Mouse (Mus musculus): ENCODE measurements around the gene Hdac9.
A peak's percentile ranks its signal among the peaks of the same experiment; 100 is the strongest.

Gene Hdac9

DNA sequence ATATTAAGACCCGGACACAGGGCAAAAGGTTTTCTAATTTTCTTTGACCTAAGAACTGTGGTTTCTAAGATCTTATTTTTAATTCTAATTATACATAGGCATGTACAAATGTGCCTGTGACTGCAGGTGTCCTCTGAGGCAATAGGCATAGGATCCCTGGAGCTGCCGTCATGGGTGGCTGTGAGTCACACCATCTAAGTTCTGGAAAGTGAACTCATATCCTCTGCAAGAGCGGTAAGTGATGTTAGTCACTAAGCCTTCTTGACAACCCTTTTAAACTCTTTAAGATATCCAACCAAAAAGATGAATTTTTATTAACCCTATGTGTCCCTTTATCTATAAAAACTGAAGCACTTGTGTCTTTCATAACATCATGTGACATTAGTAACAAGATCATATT is 304.4 kb downstream of the Hdac9 start:
- no peak for DNase-seq (ENCODE audit: low read depth, low spot score)

DNA sequence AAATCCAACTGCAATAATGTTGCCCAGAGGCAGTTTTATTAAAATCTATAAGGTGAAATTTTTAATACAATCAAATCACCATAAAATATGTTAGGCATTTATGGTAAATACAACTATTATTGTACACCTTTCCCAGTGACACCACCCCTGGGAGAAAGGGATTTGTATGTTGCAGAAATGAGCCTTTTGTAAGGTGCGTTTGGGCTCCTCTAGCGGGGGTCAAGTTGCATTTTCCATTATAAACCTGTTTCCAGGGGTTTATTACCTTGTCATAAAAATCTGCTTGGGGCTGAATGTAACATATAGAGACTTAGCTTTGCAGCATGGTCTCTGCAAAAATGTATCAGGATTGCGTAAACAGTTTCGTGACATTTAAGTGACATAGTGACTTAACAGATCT is 312.4 kb downstream of the Hdac9 start:
- DNase-seq (ENCODE audit: low read depth, low spot score), result no peak

DNA sequence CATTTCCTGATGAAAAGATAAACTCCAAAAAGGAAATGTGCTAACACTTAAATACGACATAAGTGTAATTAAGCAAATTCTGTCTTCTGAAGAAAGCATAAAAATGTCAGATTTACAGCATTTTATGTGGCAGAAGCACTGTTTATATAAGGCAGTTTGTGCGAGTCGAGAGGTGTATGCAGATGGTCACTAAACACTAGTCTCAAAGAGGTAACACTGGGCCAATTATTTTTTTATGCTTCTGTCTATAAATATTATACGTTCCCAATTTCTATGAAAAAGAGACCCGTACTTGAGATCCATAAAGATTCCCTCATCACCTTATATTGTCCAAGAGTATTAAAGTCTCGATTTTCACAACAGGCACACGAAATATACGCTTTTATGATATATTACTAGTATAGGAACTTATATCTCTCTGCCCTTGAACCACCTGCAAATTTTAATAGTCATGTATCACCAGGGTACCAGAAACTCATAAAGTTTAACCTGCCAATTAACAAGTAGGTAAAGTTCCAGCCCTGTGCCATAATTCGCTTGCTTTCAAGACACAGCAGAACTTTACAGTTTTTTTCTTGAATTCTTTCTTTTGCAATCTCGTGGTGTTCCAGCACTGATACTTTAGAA is 322.6 kb downstream of the Hdac9 start:
- DNase-seq (ENCODE audit: low read depth, low spot score), result no peak

DNA sequence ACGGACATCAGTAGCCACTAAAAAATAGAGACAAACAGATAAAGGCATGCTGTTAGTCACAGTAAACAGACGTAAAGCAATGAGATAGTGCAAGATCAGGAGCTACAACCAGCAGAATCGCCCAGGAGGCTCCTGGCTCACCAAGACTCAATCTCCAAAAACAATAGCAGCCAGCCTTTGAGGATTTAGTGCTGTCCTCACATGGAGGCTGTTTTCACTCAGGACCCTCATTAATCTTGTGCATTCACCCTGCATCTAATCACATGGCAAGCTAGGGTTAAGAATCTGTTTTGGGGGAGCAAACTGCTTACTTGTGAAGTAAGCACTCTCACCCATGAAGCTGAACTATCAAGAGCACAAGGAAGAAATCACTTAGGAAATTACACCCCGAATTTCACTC is 329.7 kb downstream of the Hdac9 start:
- DNase-seq (ENCODE audit: low read depth, low spot score), result no peak

DNA sequence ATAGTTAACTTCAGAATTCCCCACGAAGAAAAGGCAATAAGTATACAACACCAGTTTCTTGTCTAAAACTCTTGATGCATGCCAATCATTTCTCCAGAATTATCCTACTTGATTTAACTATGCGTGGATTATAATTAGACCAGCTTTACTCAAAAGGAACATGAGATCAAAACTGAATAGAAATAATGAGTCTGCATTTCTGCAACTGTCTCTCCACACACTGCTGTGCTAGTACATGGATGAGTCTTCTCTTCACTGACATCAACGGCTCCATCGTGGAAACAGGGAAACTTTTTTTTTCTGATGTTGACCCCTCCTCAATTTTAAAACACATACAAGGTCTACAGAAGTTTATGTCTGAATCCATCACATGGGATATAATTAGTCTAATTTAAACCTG is 334.4 kb downstream of the Hdac9 start:
- DNase-seq (ENCODE audit: low read depth, low spot score), result no peak

DNA sequence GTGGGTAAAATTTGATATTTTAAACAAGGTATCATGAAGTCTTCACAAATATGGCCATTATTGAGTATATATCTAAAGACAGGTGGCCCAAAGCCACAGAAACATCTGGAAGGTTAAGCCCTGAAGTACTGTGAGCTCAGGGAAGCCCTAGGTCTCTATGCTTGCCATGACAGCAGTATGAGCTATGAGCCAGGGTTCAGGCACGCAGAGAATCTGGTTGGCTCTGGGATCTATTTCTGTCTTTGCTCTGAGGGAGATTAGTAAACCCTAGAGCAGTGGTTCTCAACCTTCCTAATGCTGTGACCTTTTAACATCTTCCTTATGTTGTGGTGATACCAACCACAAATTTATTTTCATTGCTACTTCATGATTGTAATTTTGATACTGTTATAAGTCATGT is 337.7 kb downstream of the Hdac9 start:
- DNase-seq (ENCODE audit: low read depth, low spot score), result no peak

DNA sequence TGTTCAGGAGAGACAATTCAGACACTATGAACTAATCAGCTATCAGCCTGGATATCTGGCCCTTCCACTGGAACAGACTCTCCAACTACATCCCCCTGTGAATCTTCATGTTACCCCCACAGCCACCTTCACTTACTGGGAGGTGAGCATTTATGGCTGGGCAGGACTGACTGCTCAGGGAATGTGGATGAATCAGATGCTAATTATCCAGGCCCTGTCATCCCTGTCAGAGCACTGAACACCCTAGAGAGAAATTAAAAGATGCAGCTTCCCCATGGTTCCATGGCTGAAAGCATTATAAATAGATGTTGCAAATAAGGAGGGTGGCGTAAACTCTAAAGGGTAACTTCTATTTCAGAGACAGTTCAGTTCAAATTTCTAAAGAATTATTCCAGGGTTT is 345.8 kb downstream of the Hdac9 start:
- DNase-seq (ENCODE audit: low read depth, low spot score), result no peak

DNA sequence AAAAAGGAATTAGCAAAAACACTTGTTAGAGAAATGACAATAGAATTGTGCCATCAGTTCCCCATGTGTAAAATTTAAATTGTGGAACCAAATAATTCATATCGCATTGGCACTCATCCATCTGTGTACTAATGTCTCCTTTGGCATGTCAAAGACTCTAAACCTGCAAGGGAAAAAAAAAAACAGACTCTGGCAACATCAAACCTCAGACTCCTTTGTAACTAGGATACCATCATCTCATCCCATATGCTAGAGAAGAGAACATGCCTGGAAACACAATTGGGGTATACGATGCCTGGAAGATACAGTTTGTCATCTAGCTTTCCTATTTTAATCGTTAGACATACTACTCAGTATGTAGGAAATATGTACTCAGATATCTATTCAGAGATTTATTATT is 347.4 kb downstream of the Hdac9 start:
- DNase-seq (ENCODE audit: low read depth, low spot score), result no peak

DNA sequence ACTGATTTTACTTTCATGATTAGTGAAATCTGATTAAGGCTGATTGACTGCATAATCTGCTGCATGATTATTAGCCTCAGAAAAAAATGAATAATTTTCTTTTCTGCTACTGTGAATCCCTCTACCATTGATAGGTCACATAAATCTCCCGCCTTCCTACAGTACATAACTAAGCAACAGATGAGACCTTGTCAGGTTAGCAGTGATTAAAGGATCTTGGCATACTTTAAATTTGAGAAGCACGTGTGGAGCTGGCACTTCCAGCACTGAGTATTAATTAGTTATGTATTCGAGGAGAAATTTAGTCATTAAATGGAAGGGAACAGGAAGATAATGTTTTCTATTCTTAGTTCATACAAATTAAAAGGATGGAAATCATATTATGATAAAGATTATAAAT is 347.8 kb downstream of the Hdac9 start:
- no peak for DNase-seq (ENCODE audit: low read depth, low spot score)

DNA sequence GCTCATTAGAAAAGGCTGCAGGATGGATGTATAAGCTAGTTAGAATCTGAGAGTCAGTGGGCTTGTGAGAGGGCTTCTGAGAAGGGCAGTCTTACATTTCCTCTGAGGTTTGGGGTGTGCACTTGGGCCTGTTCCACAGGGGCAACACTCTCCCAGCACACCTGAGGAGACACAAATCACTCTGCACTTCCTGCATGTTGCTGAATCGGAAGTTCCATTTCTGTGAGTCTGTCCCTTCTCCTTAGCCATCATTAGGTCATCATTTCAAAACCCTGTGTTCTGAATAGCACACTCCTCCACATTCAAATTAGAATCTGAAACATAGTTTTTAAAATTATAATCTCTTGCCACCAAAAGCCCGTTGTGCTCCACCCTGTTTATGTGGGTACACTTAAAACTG is 354.6 kb downstream of the Hdac9 start:
- no peak for DNase-seq (ENCODE audit: low read depth, low spot score)

DNA sequence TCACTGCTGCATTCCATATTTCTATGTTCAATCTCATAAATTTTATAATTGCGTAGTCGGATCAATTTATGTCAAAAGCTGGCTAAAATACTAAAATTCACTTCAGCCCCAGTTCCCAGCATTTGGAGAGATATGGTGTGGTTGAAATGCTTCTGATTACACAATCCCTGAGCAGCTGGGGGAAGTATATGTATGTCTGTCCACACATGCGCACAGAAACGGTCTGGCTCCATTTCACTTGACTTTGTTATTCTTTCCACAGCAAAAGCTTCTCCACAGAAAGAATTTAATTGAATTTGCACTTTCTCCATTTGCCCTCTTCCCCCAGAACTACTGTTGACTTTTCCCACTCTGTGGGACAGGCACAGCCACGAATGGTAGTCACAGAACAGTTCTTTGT is 357.9 kb downstream of the Hdac9 start:
- DNase-seq (ENCODE audit: low read depth, low spot score), result no peak

DNA sequence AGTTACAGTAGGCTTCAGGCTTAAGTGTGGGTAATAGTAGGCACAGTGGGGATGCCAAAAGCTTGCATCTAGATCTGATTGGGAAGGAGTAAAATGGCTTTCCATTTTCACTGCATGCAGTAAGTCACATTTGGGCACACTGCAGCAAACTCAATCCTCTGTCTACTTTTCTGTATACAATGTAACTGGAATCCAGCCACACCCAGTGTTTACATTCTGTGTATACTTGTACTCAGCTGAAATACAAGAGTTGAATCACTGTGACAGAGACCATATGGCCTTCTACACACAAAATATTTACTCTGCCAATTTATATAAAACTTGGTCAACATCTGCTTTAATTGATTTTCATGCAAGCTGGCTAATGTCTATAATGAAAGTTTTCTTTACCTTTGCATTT is 362.1 kb downstream of the Hdac9 start:
- no peak for DNase-seq (ENCODE audit: low read depth, low spot score)

DNA sequence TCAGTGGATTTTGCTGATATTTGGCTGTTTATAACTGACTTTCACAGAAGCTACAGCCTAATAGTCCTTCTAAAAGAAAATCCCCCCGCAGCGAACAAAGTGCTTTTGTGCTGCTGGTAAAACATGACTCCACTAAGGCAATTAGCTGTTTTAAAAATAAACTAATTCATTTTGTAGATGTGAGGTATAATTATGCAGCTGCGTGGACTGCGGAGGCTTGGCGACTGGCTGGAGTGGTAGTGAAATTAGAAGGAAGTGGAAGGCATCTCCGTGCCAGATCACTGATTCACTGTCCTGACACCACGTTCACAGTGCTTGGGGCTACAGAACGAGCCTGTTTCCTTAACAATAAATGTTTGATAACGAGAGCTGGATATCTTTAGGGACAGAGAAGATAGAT is 366.6 kb downstream of the Hdac9 start:
- DNase-seq (ENCODE audit: low read depth, low spot score), result no peak

DNA sequence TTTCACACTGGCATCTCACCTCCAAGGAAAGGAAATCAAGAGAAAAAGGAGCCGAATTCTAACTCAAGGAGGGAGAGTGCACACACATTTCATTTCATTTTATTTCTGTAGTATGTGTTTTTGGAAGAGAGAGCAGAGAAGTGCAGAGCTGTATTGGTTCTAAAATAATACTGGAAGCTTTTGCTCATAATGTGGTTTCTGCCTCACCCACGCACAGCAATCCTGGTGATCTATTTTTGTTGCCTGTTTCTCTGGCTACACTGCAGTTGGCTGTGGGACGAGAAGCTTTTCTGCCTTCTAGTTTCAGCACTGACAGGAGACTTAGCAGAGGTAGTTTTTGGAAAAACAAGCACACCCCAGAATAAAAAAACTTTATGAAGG is 387.7 kb downstream of the Hdac9 start:
- DNase-seq (ENCODE audit: low read depth, low spot score), result no peak

DNA sequence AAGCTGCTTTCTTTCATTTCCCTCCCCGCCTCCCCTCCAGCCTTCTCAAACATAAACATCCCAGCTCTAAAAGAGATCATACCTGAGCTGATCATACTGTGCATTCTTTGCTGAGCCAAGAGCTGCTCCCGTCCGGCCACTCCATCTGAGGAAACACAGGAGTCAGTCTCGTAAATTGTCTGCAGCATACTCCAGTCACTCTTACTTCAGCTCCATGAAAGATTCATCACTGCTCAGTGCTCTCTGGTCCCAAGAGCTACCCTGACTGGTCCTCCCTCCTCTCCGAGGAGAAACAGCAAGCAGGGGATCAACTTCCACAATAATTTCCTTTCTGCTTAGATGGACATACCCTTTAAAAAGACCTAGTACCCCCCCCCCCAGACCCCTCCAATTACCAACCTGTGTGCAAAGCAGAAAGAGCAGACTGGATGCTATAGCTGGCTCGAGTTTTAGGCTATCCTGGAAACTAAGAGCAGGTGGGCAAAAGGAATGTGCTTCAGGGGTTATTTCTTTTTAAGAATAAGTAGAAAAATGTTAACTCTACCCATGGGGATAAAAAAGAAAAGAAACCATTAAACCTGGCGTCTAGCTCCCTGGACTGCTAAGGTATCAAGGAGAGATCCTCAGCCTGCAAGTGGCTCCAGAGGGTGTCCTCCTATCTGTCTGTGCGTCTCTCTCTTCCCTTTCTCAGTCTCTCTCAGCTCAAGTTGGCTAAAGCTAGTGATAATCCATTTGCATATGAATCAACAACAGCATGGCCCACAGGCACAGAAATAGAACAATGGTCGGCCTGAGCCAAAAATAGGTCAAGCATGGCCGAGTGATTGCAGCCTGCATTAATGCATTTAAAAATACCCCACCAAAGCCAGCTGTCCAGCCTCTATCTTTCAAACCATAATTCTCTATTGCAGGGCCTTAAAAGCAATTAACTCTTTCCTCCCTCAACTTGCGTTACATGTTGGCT is 388.4 kb downstream of the Hdac9 start:
- DNase-seq (ENCODE audit: low read depth, low spot score), result peak; percentile 91

DNA sequence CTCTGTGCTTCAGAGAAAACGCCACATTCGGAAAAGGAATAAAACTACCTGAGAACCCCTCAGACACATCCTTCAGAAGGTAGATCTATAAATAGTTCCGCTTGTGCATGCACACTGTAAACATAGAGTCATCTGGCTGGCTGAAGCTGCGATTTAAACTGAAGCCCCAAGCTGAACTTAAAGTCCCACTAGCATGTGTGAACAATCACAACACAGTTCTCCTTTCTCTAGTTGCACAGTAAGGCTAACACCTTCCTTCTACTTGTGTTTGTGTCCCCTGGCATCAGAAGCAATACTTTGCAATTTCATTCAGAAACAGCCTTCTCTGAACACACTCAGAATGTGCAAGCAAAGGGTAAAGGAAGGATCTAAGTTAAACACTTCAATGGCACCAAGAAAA is 389.1 kb downstream of the Hdac9 start:
- peak; percentile 76 for DNase-seq (ENCODE audit: low read depth, low spot score)

DNA sequence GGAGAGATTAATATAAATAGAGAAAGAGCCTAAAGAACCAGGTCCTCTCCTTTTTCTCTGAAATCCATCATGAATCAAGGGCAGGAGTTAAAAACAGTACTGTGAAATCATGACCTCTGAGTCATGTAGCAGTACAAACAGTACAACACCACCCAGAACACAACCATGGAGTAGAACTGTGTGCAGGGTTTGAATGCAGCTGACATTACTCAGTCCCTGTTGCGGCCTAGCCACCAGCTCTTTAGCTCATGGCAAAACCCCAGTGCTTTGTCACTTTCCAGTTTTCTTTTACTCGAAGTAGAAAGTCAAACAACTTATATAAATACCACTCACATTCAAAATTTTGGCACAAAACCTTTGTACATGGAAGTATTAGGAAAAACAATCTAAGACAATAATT is 395.4 kb downstream of the Hdac9 start:
- DNase-seq (ENCODE audit: low read depth, low spot score), result no peak

DNA sequence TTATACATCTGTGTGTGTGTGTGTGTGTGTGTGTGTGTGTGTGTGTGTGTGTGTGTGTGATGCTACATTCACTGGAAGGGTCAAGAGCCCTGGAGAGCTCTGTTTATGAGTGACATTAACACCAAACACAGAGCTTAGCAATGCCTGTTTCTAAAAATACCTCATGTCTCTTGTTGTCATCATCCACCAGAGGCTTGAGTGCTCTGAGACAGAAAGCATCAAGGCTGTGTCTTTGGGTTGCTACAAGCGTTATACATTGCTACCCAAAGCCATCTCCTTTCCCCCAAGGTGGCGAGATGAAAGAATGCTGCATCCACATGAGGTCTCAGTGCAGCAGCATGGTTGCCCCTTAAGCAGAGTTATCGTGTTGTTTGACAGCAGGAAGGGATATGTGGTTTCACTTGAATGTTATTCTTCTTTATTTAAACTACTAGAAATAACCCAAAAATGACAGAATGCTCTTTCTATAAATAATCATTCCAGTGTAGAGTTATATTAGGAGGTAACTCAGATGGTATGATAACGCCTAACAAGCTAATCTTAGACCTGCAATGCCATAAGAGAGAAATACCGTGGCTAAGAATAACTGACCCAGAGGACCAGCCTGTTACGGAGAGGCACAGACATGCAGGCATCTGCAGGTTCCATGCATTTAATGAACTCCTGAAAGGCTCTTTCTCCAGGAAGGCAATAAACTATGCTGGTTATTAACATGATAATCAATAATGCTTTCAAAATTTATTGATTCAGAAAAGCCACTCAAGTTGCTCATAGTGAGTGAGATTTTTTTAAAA is 399.9 kb downstream of the Hdac9 start:
- no peak for DNase-seq (ENCODE audit: low read depth, low spot score)

DNA sequence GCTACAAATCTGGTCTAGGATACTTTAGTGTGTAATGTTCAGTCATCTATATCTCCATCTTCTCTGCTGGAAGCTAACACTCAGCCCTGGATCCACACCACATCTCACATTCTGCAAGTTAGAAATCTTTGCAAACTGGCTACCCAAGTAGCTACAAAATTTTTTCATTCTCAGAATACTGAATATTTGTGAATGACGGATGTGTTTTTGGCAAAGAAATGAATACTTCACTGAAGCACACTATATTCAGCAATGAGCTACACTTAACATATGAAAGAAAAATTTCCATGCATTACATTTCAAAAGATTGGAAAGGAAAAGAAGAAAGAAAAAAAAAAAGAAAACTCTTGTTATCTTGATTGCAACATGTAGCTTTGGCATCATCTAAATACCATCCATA is 410.6 kb downstream of the Hdac9 start:
- DNase-seq (ENCODE audit: low read depth, low spot score), result no peak

DNA sequence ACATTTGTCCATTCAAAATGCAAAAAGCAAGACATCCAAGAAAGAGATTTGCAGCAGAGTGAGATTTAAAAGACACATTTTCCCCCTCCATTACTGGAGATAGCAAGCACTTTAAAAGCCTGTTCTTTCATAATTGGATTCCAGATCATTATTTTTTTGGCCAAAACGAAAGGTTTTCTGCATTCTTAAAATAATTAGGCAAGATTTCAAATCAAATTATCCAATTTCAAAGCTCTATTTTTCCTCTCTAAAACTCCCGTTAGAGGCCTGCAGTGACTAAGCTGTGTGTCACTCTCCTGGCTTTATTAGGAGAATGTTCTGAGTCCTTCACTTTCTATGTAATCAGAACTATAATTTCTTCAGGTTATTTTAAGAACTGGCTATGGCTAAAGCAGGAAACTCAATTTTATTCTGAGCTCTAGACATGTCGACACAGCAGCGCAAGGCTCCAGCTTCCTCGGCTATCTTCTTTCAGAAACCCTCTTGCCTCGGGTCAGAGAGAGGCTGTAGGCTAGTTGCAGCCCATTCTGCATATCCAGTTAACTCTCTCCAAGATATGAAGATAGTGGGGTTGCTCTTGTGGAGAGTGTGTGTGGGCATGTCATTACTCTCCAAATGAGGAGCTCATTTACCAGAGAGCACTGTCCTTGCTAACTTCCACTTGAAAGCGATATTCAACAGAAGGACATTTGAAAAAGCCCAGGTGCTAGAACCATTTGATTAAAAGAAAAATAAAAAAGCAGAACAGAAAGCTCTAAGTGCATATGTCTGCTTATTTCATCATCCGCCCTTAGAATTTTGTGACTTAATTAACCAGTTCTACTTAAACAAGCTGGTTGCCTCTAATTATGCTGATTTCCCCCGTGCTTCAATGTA is 417.9 kb downstream of the Hdac9 start:
- peak; percentile 84 for DNase-seq (ENCODE audit: low read depth, low spot score)

DNA sequence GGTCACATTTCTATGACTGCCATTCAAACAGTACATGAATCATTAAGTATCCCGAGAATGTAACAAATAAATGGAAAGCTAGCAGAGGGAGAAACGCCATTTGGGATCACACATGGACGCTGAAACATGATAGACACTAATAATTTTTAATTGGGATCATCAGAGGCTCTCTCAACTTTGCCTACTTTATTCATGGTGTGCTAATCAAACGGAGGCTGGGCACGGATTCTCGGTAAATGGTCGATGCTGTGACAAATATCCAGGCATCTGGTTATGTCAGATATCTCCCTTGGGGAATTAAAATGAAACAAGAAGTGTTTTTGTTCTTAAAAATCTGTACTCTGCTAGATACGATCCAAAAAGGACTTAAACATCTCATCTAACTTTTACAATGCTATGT is 418.6 kb downstream of the Hdac9 start:
- DNase-seq (ENCODE audit: low read depth, low spot score), result no peak

DNA sequence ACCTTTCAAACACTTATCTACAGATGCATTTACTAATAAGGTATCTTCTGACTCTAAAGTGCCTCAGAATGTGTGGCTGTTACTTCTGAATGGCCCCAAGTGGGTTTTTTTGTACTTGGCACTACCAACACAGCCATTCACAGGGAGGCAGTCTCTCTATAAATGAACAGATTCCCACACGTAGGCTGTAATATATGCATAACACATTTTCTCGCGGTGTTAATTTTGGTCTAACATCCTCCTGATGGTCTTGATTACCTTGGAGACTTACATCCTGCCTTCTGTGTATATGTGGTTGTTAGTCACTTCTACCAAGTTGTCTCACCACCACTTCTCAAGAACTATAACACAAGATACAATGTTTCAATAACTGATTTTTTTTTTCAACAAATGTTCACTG is 419.2 kb downstream of the Hdac9 start:
- no peak for DNase-seq (ENCODE audit: low read depth, low spot score)

Measured in A20 (cell line).